Mouse (Mus musculus): ENCODE results near the gene Acad12.

Gene Acad12

GRCm38 (mm10) chr5:121583765-121584501 lies 34.8 kb downstream of the Acad12 start:
- peak; percentile 14 for DNase-seq (ENCODE audit: low read depth, low spot score)

GRCm38 (mm10) chr5:121581945-121582344 lies 36.8 kb downstream of the Acad12 start:
- DNase-seq (ENCODE audit: low read depth, low spot score) = no peak

- no peak for DNase-seq (ENCODE audit: low read depth, low spot score)
Observed at GRCm38 (mm10) chr5:121576927-121577488, 41.7 kb downstream of the Acad12 start.

- DNase-seq (ENCODE audit: low read depth, low spot score) = no peak
Observed at GRCm38 (mm10) chr5:121575867-121576266, 42.9 kb downstream of the Acad12 start.

GRCm38 (mm10) chr5:121574145-121574544 lies 44.6 kb downstream of the Acad12 start:
- no peak for DNase-seq (ENCODE audit: low read depth, low spot score)

- DNase-seq (ENCODE audit: low read depth, low spot score) = no peak
Observed at GRCm38 (mm10) chr5:121570787-121571186, 48.0 kb downstream of the Acad12 start.

GRCm38 (mm10) chr5:121569881-121570420 lies 48.8 kb downstream of the Acad12 start:
- DNase-seq (ENCODE audit: low read depth, low spot score) = no peak

GRCm38 (mm10) chr5:121566035-121566681 lies 52.6 kb downstream of the Acad12 start:
- no peak for DNase-seq (ENCODE audit: low read depth, low spot score)

- no peak for DNase-seq (ENCODE audit: low read depth, low spot score)
Observed at GRCm38 (mm10) chr5:121564468-121564895, 54.3 kb downstream of the Acad12 start.

- DNase-seq (ENCODE audit: low read depth, low spot score) = no peak
Observed at GRCm38 (mm10) chr5:121562436-121562835, 56.3 kb downstream of the Acad12 start.

GRCm38 (mm10) chr5:121549196-121549595 lies 69.5 kb downstream of the Acad12 start:
- no peak for DNase-seq (ENCODE audit: low read depth, low spot score)

GRCm38 (mm10) chr5:121547084-121547483 lies 71.7 kb downstream of the Acad12 start:
- no peak for DNase-seq (ENCODE audit: low read depth, low spot score)
